Mouse (Mus musculus) cortical plate, adult 2 months (tissue): ENCODE results near the gene Kansl1l. TPM values are rescaled to one million over a fixed set of nuclear protein-coding genes. Genes with fewer than 3 reads are reported as not detected.

Experiments
- H3K27ac ChIP-seq: fragments of 200-500 bp; 2 replicates; pipeline ENCODE4 v1.5.1; 2012; ENCODE audit warnings: low read length, control low read depth, inconsistent platforms; ENCODE audit not compliant: insufficient read depth
- H3K4me1 ChIP-seq: fragments of 200-500 bp; 2 replicates; pipeline ENCODE4 v1.6.1; 2011; ENCODE audit warnings: low read length; ENCODE audit not compliant: control insufficient read depth, insufficient read depth
- H3K4me3 ChIP-seq: fragments of 200-500 bp; 2 replicates; pipeline ENCODE4 v1.5.1; 2011; ENCODE audit warnings: mild to moderate bottlenecking, low read length, control low read depth; ENCODE audit not compliant: insufficient read depth
- CTCF ChIP-seq: fragments of 200-500 bp; IDR thresholded peaks from 2 replicates; pipeline ENCODE4 v1.5.1; 2011; ENCODE audit warnings: mild to moderate bottlenecking, control low read depth, low read length; ENCODE audit not compliant: insufficient read depth; ENCODE audit errors: extremely low read depth
- POLR2A ChIP-seq: fragments of 200-500 bp; IDR thresholded peaks from 2 replicates; pipeline ENCODE4 v1.6.1; 2011; ENCODE audit warnings: mild to moderate bottlenecking, low read length, control low read depth; ENCODE audit not compliant: insufficient read depth; ENCODE audit errors: extremely low read depth
- polyA plus RNA-seq: library from polyadenylated mRNA; depleted of rRNA; stranded (reverse); fragments of >200 nt; gene quantifications from 2 replicates; pipeline ENCODE4 v1.2.3, GENCODE M21; 2012

Kansl1l gene
- polyA plus RNA-seq, 1 experiment = 8.0 TPM

GRCm38 (mm10) chr1:66792838-66793466 lies 24.4 kb downstream of the Kansl1l start:
- Histone ChIP-seq H3K4me3 (no peak overlapping the region), H3K27ac (no peak overlapping the region), H3K4me1 (no peaks in the 10 kb centered on the region)
- no peak for TF ChIP-seq POLR2A
- TF ChIP-seq CTCF = no peak

GRCm38 (mm10) chr1:66782296-66782695 lies 35.1 kb downstream of the Kansl1l start:
- Histone ChIP-seq H3K27ac (no peak overlapping the region), H3K4me3 (no peak overlapping the region), H3K4me1 (no peaks in the 10 kb centered on the region)
- TF ChIP-seq POLR2A (no peak), CTCF (no peak)

- no peaks in the 10 kb centered on the region for H3K4me1 ChIP-seq
- TF ChIP-seq CTCF = no peak
- no peak for TF ChIP-seq POLR2A
- no peak overlapping the region for H3K27ac ChIP-seq
- H3K4me3 ChIP-seq = no peak overlapping the region
These were observed 36.3 kb downstream of the Kansl1l start for GRCm38 (mm10) chr1:66781027-66781426.

GRCm38 (mm10) chr1:66778798-66779197 lies 38.6 kb downstream of the Kansl1l start:
- Histone ChIP-seq H3K4me3 (no peak overlapping the region), H3K4me1 (no peaks in the 10 kb centered on the region), H3K27ac (no peak overlapping the region)
- TF ChIP-seq POLR2A = no peak
- TF ChIP-seq CTCF = no peak

- TF ChIP-seq CTCF (no peak), POLR2A (no peak)
- Histone ChIP-seq H3K4me1 (no peaks in the 10 kb centered on the region), H3K4me3 (no peak overlapping the region), H3K27ac (no peak overlapping the region)
These were observed 39.5 kb downstream of the Kansl1l start for GRCm38 (mm10) chr1:66777878-66778277.

GRCm38 (mm10) chr1:66768764-66769163 lies 48.6 kb downstream of the Kansl1l start:
- Histone ChIP-seq H3K4me1 (no peaks in the 10 kb centered on the region), H3K27ac (no peak overlapping the region), H3K4me3 (no peak overlapping the region)
- no peak for TF ChIP-seq POLR2A
- no peak for TF ChIP-seq CTCF

GRCm38 (mm10) chr1:66730581-66730980 lies 86.8 kb downstream of the Kansl1l start:
- Histone ChIP-seq H3K4me1 (no peaks in the 10 kb centered on the region), H3K27ac (no peak overlapping the region), H3K4me3 (no peak overlapping the region)
- TF ChIP-seq CTCF = no peak
- TF ChIP-seq POLR2A = no peak

- TF ChIP-seq POLR2A (no peak), CTCF (no peak)
- H3K4me3 ChIP-seq = no peak overlapping the region
- H3K4me1 ChIP-seq = no peaks in the 10 kb centered on the region
- no peak overlapping the region for H3K27ac ChIP-seq
These were observed 104.5 kb downstream of the Kansl1l start for GRCm38 (mm10) chr1:66712859-66713258.

GRCm38 (mm10) chr1:66704523-66704922 lies 112.8 kb downstream of the Kansl1l start:
- TF ChIP-seq CTCF (no peak), POLR2A (no peak)
- H3K27ac ChIP-seq = no peak overlapping the region
- no peak overlapping the region for H3K4me3 ChIP-seq
- H3K4me1 ChIP-seq = no peaks in the 10 kb centered on the region; the same call in none of the 2 replicates

- H3K4me3 ChIP-seq = no peak overlapping the region
- TF ChIP-seq POLR2A (no peak), CTCF (no peak)
- no peak overlapping the region for H3K27ac ChIP-seq
- no peaks in the 10 kb centered on the region; the same call in none of the 2 replicates for H3K4me1 ChIP-seq
These were observed 114.6 kb downstream of the Kansl1l start for GRCm38 (mm10) chr1:66702623-66703345.
